Mouse (Mus musculus): ENCODE measurements around the gene Dpp7.

The Dpp7 gene

GRCm38 (mm10) chr2:25310180-25310579 is 46.0 kb downstream of the Dpp7 start:
- DNase-seq: no peak

GRCm38 (mm10) chr2:25305587-25306359 is 50.4 kb downstream of the Dpp7 start:
- no peak for DNase-seq

- DNase-seq: peak; percentile 79
These were observed 51.3 kb downstream of the Dpp7 start for GRCm38 (mm10) chr2:25304657-25305541.

GRCm38 (mm10) chr2:25303931-25304656 is 52.1 kb downstream of the Dpp7 start:
- DNase-seq: no peak

- DNase-seq: no peak
These were observed 52.7 kb downstream of the Dpp7 start for GRCm38 (mm10) chr2:25303452-25303851.

All from embryo, embryonic 11 days (tissue).